Mouse (Mus musculus): Measurements from ENCODE around the gene Nbas.
A peak's percentile ranks its signal among the peaks of the same experiment; 100 is the strongest.

The Nbas gene

DNA sequence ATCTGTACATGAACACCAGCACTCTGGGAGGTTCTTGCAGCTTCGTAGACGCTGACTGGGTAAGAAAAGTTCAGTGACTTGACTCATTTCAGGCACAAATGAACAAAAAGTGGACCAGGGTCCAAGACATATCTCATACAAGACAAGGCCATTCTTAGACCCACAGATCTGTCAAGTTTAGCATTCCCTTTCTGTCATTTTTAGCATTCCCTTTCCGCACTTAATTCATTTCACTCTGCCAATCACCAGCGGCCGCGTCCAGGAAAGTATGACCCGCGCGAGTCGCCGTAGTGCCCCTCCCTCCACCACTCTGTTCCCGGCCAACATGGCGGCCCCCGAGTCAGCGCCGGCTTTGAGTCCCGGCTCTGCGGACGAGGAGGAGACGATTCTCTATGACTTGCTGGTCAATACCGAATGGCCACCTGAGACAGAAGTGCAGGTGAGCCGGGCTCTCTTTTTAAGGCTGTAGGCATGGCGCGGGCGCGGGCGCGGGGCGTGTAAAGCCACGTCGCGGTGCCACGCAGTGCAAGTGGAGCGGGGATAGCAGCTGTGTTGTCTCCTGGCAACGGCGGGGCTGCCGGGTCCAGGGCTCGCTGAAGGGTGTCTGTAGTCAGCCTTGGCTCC, at the start of gene Nbas:
TSS of gene Nbas (plus strand) at position 308 of the 624 bp plus-strand sequence.
- peak; percentile 75 for DNase-seq (ENCODE audit: low spot score)

DNA sequence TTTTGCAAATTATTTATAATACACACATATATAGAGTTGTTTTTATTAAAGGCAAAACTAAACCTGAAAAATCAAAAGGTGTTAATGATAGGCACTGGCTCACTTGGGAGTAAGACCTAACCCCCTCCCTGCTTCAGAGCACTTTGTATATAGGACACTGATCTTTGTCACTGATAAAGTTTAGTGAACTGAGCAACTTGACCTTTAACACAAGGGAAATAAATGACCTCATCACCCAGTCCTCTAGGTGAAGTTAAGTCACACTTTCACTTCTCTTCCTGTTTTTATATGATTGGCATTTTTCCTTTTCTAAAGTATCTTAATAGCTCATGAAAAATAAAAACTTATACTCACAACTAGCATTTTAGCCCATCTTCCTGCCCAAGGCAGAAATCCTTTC, 26.5 kb upstream of the Nbas start:
- DNase-seq (ENCODE audit: low spot score) = no peak

DNA sequence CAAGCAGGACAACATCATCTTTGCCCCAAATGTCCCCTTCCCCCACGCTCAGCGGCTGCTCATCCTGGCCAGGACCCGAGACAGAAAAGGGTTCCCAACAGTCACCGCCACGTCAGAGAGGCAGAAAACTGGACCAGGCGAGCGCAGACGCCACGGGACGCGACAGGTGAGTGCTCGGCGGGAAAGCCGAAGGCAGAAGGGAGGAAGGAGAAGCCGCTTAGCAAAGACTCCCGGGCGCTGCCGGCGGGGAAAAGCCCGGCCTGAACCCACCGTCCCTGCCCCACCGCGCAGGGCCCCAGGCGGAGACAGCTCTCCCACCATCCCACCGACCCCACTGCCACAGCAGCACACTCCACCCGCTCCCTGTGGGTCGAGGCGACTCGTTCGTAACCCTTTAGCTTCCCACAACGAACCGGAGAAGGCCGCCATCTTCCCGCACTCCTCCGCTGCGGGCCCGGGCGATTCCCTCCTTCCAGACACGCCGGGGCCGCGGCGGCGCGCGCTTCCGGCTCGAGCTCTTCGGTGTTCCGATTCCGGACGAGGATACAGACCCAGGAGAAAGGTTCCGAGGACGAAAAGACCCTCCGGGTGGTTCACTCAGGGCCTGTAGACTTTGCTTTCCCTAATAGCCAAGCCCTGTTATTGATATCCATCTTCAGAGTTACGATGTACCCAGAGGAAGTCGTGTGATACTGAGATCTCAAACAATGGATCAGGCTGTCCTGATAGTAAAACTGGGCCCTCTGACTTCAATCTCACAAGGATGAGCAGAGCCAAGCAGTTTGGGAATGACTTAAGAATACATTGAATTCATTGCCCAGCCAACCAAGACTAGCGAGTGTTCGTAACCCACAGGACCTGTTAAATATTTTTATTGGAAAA, 20.0 kb upstream of the Nbas start, which contains the start of gene Ddx1:
TSS of gene Ddx1 (minus strand) at position 523 of the 882 bp plus-strand sequence.
- peak; percentile 83 for DNase-seq (ENCODE audit: low spot score)

DNA sequence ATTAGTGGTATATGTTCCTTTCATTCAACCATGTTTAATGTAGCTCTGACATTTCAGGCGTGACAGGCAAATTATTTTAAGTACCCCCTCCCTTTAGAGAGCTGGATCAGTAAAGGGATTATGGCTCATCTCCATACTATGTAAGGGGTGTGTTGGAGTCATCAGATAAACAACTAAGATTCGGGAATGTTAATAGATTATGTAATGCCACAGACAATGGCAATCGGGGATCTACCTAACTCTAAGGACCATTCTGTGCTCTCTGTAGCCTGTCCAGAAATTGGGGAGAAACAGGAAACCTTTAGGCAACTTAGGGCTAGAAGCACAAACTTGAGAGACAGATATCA, 19.4 kb upstream of the Nbas start:
- DNase-seq (ENCODE audit: low spot score) = no peak

DNA sequence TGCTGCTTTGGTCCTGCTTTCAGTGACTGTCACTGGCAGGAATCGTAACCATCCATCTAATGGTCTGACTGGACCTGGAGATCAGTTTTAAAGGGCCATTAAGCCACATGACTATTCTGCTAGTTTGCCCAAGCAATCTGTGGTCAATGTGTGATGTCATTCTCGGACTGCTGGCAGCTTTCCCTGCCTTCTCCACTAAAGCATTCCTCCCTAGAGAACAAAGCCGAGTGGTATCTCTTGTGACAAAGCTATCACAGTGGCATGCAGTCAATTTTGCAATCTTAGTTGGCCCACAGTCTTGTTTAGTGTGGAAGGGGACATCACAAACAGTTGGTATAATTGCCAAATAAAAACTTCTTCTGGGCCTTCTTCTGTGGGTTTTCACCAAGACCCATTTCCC, 13.9 kb upstream of the Nbas start:
- peak; percentile 60 for DNase-seq (ENCODE audit: low spot score)

DNA sequence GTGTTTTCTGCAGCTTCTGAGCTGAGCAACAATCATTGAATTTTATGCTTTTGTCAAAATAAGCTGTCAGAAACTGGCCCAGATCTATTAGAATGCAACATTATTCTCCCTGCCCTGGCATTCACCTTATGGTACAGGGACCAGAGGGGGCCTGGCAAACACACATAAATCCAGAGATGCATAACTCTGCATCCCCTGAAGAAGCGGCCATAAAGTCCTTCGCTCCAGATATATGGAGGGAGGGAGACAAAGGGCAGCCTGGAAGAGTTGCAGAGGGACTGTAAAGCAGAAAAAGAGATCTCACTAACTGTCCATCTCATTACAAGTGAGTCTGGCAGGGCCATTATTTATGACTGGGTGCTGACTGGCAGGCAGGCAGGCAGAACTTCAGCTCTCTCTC, 13.2 kb upstream of the Nbas start:
- DNase-seq (ENCODE audit: low spot score) = no peak

DNA sequence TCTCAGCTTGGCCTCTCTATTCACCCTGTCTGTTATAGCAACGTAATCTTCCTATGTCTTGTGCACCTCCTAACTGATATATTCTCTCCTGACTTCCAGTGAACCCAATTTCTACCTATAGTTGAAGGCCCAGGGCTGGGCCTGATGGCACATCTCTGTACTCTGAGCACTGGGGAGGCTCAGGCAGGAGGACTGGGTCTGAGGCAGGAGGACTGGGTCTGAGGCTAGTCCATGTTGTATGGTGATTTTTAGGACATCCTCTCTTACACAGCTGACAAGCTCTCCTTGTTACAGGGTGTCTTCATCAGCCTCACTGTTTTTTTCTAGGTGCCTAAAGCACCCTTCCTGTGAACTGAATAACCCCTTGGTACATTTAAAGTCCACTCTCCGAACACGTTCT, 521 bp upstream of the Nbas start:
- DNase-seq (ENCODE audit: low spot score) = no peak

DNA sequence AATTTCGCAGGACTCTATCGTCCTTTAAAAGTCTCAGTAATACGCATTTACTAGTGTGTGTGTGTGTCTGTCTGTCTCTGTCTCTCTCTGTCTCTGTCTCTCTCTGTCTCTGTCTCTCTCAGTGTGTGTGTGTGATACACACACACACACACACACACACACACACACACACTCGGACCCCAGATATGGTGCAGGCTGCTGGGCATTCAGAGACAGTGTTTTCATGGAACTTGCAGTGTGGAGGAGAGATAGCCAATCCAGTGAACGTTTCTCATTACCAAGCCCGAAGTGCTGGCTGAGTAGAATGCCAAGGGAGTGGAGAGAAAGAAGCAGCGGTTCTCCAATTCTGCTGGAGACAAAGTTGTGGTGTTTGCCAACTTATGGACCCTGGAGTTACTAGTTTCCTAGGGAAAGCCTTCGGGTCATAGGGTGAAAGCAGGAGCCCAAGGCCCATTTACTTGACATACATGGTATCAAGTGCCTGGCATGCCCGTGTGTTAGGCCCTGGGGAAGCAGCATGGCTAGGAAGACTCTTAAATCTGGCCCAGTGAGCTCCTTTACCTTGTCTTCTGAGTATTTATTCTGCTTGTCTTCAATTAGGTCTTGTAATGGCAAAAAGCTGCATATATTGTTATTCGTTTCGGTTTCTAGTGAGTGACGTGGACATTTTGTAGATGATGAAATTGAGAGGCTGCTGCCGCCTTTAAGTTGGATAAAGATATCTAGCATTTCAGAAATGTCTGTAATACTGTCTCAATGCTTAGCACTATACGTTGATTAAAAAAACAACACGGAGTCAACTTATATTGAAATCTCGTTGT, 847 bp downstream of the Nbas start:
- DNase-seq (ENCODE audit: low spot score) = peak; percentile 37

DNA sequence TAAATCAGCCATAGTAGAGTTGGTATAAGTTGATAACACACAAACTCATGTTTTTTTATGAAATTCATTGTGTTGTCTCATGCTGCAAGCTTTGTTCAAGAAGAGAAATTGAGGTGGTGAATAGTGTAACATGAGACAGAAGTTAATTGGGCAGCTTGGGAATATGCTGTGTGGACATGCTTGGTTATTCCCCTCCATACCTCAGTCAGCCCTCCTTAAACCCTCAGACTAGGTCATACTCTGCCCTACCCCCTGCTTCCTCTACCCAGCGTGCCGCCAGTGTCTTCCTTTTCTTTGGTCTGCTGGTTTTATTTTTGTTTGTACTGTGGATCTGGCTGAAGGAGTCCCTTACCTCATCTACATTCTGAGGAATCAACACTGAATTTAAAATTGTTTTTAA, 22.5 kb downstream of the Nbas start:
- DNase-seq (ENCODE audit: low spot score) = no peak

DNA sequence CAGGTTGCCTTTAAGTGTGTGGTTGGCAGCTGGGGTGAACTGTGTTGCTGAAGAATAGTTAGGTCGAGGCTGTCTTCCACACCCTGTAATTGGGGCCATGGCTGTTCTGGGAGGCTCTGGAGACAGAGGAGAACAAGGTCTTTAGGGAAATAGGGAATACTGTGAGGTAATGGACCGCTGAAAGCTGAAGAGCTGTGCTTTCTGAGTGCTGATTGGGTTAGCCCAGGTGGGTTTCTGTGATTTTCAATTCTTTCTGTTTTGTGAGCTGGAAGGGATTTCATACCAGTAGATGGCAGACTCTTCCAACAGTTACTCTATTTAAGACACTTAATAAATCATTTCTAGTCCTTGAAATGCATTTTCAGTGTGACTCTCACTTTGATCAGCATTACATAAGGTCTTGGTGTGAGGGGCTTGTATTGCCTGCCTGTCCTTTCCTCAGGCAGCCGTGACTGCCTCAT, 24.5 kb downstream of the Nbas start:
- DNase-seq (ENCODE audit: low spot score) = peak; percentile 4

DNA sequence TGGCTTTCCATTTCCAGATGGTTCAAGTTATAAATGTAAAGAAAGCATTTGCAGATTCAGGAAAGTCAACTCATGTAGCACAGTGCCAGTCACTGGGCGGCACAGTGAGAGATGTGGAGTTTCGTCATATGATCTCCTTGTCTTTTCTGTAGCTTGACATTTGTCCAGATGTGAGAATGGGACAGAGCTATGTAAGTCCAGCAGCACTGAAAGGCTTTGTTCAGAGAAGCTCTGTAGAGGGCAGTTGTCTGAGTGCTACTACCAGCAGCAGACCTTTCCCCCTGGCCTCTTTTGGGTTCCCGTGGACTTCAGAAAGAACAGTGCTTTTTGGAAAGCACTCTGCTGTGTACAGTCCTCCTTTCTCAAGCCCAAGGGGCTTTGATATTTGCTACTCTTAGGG, 34.1 kb downstream of the Nbas start:
- peak; percentile 33 for DNase-seq (ENCODE audit: low spot score)

DNA sequence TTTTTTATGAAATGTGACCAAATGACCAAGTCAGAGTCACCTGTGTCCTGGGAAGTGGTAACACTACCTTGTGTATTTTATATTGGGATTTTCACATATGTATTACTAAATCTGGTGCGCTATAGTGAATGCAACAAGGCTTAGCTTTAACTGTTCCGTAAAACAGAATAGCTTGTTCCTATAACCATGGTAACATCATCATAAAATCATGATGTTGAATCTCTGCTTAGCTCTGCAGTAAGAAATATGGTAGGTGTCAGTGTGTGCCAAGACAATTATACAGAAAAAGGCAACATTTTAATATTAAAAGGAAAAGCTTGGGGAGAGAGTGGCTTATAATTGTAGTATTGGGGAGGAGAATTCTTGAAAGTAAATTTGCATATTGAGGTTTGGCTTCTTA, 45.0 kb downstream of the Nbas start:
- no peak for DNase-seq (ENCODE audit: low spot score)

DNA sequence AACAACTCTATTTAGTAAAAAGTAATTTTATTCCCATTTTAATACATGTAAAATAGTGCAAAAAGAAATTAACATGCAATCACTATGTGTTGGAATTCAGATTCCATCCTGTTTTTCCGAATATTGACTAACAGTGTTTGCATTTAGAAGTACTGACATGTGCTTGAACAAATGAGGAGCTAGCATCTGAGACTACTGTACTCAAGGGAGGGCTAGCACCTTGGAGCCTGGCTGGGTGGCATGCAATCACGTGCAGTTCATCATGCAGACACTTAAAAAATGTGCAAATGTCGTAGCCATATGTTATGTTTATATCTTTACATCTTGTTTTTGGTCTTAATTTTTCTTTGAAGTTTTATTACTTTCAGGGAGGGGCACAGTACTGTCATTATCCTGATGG, 45.5 kb downstream of the Nbas start:
- DNase-seq (ENCODE audit: low spot score) = no peak

DNA sequence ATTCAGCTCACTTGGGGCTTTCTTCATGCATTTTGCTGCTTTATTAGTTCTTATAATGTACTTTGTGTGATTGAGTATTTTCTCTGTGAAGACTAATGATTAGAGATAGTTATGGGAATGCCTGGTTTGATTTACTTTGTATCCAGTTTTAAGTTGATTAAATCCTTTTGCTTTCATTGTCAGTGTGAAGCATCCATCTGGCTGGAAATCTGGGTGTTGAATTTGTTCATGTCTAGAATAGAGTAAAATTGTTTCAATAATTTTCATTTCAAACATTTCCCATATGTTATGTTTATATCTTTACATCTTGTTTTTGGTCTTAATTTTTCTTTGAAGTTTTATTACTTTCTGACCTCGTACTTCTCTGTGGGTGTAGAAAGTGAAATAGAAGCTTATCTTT, 46.1 kb downstream of the Nbas start:
- DNase-seq (ENCODE audit: low spot score) = no peak

DNA sequence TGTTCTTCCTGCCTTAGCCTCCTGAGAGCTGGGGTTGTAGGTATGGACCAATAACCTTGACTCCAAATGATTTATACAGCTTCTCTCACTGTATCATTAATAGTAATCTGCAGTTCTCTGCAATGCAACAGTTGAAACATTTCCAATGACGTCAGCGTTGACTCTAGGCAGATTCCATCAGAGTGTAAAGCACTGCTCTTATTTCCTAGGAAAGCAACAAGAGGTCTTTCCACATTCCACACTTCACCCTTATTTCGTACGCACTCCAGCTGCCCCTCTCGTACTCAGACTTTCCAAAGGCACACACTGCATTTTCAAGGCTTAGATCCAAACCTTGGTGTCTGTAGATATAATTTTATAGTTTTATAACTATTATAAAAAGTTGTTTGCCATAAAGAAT, 73.6 kb downstream of the Nbas start:
- DNase-seq (ENCODE audit: low spot score) = no peak

DNA sequence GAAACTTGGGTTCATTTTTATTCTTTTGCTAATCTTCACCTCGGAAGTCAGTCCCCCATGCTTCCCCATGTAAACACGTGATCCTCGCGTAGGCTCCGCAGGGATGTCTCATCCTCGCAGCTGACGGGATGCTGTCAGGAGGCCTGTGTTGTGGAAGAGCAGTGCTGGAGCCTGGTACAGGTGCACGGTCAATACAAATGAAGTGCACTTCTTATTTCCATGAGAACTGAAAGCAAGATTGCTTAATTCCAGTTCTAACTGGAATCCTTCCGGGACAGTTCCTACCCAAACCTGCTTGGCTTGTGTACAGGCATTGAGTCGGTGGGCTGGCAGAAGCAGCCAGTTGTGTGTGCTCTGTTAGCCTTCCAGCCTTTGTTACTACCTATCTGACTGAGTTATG, 87.3 kb downstream of the Nbas start:
- no peak for DNase-seq (ENCODE audit: low spot score)

DNA sequence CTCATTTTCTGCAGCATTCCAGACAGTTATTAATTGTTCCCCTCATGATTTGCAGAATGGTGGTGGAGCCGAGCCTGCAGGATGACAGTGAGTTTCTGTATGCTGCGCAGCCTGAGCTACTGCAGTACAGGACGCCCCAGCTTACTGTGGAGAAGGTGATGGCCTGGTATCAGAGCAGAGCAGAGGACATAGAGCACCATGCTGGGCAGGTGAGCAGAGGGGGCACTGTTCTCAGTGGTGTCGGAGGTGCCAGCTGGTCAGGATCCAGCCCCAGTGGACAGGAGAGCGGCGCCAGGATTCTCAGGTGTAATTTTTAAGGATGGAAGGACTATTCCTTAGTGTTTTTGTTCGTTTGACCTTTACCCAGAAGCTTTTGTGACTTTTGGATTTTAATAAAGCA, 87.8 kb downstream of the Nbas start:
- DNase-seq (ENCODE audit: low spot score) = no peak

DNA sequence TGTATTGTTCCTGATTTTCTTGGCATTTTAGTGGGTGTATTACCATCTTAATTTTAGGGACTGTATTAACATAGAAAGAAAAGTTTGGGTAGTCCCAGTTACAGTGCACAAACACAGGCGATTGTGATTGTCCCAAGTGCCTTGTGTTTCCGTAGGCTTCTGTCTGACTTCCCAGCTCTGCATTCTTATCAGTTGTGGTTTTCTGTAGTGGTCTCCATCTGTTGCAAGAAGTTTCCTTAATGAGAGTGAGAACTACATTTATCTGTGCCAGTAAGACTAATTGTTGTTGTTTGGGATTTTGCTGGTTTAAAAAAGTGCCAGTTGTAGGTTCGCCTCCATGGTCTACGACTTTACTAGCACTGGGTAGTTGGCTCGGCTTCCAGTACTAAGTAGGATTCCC, 88.3 kb downstream of the Nbas start:
- no peak for DNase-seq (ENCODE audit: low spot score)

DNA sequence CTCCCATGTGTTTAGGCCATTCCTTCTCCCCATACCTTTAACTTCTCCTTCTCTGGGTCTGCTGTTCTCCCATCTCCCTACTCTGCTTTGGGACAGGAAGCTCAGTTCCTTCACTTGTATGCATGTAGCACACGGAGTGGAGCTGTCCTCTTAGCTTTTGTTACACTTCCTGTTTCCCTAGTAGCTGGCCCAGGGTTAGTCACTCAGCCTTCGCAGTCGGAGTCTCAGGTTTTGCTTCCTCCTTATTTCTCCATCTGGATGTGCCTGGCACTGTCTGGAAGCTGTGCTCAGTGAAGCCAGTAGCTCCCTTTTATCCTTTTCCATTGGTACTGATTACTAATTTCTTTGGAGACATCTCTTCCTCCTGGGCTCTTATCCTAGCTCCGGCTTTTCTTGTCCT, 89.9 kb downstream of the Nbas start:
- DNase-seq (ENCODE audit: low spot score) = no peak

DNA sequence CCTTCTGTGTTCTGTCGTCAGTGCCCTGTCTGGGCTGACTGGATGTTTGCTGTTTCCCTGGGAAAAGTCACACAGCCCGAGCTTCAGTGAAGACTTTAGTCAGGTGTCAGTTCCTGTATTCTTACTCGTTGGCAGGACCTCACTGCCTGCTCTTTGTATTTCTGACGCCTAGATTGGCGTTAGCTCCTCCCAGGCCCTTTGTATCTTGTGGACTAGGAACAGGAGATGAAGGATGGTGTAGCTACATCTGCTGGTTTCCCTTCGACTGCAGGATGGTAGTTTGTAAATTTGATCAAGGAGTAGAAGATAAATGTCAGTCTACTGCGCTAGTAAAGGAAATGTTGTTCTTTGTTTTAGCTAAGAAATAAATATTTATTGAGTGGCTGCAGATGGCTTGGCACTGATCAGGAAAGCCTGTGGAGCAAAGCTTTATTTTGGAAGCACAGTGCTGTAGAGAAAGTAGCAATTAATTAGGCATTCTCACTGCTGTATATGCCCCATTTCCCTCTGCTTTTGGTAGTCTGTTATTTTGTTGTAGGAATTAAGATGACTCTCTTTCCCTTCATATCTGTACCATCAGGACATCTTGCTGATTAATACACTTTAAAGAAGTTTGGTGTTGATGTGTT, 91.4 kb downstream of the Nbas start:
- DNase-seq (ENCODE audit: low spot score) = no peak

DNA sequence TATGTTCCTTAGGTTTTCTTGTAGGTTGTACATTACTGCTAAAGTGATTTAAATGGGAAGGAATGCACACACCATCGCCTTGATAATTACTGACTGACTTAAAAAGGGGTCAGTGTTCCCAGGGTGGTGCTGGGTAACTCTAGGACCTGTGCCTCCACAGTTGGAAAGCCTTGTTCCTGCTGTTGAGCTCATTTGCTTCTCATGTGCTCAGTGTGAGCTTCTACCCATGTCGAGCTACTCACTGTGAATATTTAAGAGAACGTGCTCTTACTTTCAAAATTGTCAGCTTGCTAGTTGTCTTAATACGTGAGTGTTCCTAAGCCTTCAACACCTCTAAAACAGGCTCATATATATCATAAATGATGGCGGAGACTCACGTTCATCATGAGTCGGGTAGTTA, 112.6 kb downstream of the Nbas start:
- no peak for DNase-seq (ENCODE audit: low spot score)

DNA sequence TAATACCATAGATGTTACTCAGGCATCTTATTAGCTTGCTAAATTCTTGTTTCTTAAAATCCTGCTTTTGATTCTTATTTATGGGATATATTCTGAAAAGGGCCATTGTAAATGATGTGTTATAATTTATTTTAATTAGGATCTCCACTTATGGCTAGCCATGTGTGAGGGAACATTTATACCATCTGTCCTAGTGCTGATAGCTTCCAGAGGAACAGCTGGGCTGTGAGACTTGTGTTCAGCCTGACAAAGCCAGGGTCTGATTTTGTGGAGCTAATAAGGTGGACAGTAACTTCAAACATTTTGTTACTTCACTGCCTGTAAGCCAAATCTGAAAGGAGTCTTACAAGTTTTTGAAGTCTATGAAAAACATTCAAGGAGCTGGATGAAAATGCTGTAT, 113.1 kb downstream of the Nbas start:
- no peak for DNase-seq (ENCODE audit: low spot score)

All from adipocyte (in vitro differentiated cells).